Mouse (Mus musculus) cortical plate, adult 2 months (tissue): Measurements from ENCODE around the gene Urgcp. TPM values are rescaled to one million over a fixed set of nuclear protein-coding genes. Genes with fewer than 3 reads are reported as not detected.
A peak's percentile ranks its signal among the peaks of the same experiment; 100 is the strongest.

Experiments
- H3K27ac ChIP-seq: fragments of 200-500 bp; 2 replicates; pipeline ENCODE4 v1.5.1; 2012; ENCODE audit warnings: low read length, control low read depth, inconsistent platforms; ENCODE audit not compliant: insufficient read depth
- H3K4me1 ChIP-seq: fragments of 200-500 bp; 2 replicates; pipeline ENCODE4 v1.6.1; 2011; ENCODE audit warnings: low read length; ENCODE audit not compliant: control insufficient read depth, insufficient read depth
- H3K4me3 ChIP-seq: fragments of 200-500 bp; 2 replicates; pipeline ENCODE4 v1.5.1; 2011; ENCODE audit warnings: mild to moderate bottlenecking, low read length, control low read depth; ENCODE audit not compliant: insufficient read depth
- CTCF ChIP-seq: fragments of 200-500 bp; IDR thresholded peaks from 2 replicates; pipeline ENCODE4 v1.5.1; 2011; ENCODE audit warnings: mild to moderate bottlenecking, control low read depth, low read length; ENCODE audit not compliant: insufficient read depth; ENCODE audit errors: extremely low read depth
- POLR2A ChIP-seq: fragments of 200-500 bp; IDR thresholded peaks from 2 replicates; pipeline ENCODE4 v1.6.1; 2011; ENCODE audit warnings: mild to moderate bottlenecking, low read length, control low read depth; ENCODE audit not compliant: insufficient read depth; ENCODE audit errors: extremely low read depth
- polyA plus RNA-seq: library from polyadenylated mRNA; depleted of rRNA; stranded (reverse); fragments of >200 nt; gene quantifications from 2 replicates; pipeline ENCODE4 v1.2.3, GENCODE M21; 2012

Gene Urgcp
- polyA plus RNA-seq, 1 experiment: 33.0 TPM

GRCm38 (mm10) chr11:5744951-5745350 is 17.2 kb downstream of the Urgcp start:
- H3K27ac ChIP-seq: no peak overlapping the region
- H3K4me3 ChIP-seq: no peak overlapping the region
- H3K4me1 ChIP-seq: peaks cover 2% of the 10 kb centered on the region
- no peak for TF ChIP-seq POLR2A
- no peak for TF ChIP-seq CTCF

GRCm38 (mm10) chr11:5742106-5742505 is 20.1 kb downstream of the Urgcp start:
- TF ChIP-seq CTCF: 0 out of 2 replicates have a peak, but pooled peaks have one; percentile 6
- no peak for TF ChIP-seq POLR2A
- Histone ChIP-seq H3K4me1 (peaks cover 8% of the 10 kb centered on the region), H3K27ac (no peak overlapping the region), H3K4me3 (no peak overlapping the region; the same call in 1 of the 2 replicates)

GRCm38 (mm10) chr11:5740965-5741627 is 21.1 kb downstream of the Urgcp start:
- Histone ChIP-seq H3K4me3 (peak overlapping the region; percentile 89), H3K27ac (peak overlapping the region; percentile 96), H3K4me1 (peaks cover 8% of the 10 kb centered on the region)
- peak; percentile 59; the same call in 1 of the 2 replicates for TF ChIP-seq POLR2A
- no peak for TF ChIP-seq CTCF

- Histone ChIP-seq H3K4me3 (peak overlapping the region; percentile 89), H3K27ac (peak overlapping the region; percentile 96), H3K4me1 (peaks cover 8% of the 10 kb centered on the region)
- TF ChIP-seq CTCF (no peak), POLR2A (no peak)
Observed at GRCm38 (mm10) chr11:5740599-5740964, 21.6 kb downstream of the Urgcp start.

- TF ChIP-seq POLR2A: no peak
- no peak for TF ChIP-seq CTCF
- Histone ChIP-seq H3K4me3 (peak overlapping the region; percentile 89), H3K4me1 (peaks cover 10% of the 10 kb centered on the region), H3K27ac (no peak overlapping the region)
Observed at GRCm38 (mm10) chr11:5739846-5740245, 22.3 kb downstream of the Urgcp start.

- no peak overlapping the region for H3K27ac ChIP-seq
- no peak overlapping the region for H3K4me3 ChIP-seq
- TF ChIP-seq POLR2A: no peak
- no peak for TF ChIP-seq CTCF
- peaks cover 12% of the 10 kb centered on the region for H3K4me1 ChIP-seq
Observed at GRCm38 (mm10) chr11:5738888-5739632, 23.1 kb downstream of the Urgcp start.

GRCm38 (mm10) chr11:5737137-5737536 is 25.0 kb downstream of the Urgcp start:
- no peak for TF ChIP-seq CTCF
- no peak for TF ChIP-seq POLR2A
- Histone ChIP-seq H3K4me1 (peaks cover 15% of the 10 kb centered on the region), H3K27ac (no peak overlapping the region), H3K4me3 (no peak overlapping the region)

GRCm38 (mm10) chr11:5734323-5734722 is 27.9 kb downstream of the Urgcp start:
- Histone ChIP-seq H3K4me3 (no peak overlapping the region), H3K4me1 (peaks cover 17% of the 10 kb centered on the region), H3K27ac (no peak overlapping the region)
- TF ChIP-seq CTCF (no peak), POLR2A (no peak)

- H3K27ac ChIP-seq: no peak overlapping the region
- H3K4me1 ChIP-seq: peaks cover 17% of the 10 kb centered on the region
- H3K4me3 ChIP-seq: no peak overlapping the region
- no peak for TF ChIP-seq POLR2A
- no peak for TF ChIP-seq CTCF
Observed at GRCm38 (mm10) chr11:5732401-5732800, 29.8 kb downstream of the Urgcp start.

- TF ChIP-seq CTCF (no peak), POLR2A (no peak)
- Histone ChIP-seq H3K4me1 (peaks cover 17% of the 10 kb centered on the region), H3K4me3 (no peak overlapping the region), H3K27ac (no peak overlapping the region)
Observed at GRCm38 (mm10) chr11:5729582-5729981, 32.6 kb downstream of the Urgcp start.
